Mouse (Mus musculus): ENCODE results near the gene Nmi. TPM values are rescaled to one million over a fixed set of nuclear protein-coding genes. Genes with fewer than 3 reads are reported as not detected.

The Nmi gene
- total RNA-seq, 2 experiments from 2014 or later, result 3.0 to 4.4 TPM

DNA sequence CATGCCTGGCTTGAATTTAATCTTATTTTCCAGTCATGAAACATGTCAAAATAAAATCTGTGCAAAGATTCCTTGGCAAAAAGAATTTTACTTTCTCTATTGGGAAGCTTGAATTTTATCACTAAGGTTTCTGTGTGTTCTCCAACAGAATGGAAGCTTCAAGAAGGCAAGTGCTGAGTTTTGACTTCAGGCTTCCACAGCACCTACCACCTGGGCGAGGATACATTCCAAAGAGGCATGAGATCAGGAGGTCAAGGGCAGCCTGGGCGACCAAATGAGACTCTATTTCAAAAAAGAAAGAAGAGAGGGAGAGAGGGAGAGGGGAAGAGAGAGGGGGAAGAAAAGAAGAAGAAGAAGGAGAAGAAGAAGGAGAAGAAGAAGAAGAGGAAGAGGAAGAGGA, 27.5 kb downstream of the Nmi start:
- DNase-seq (ENCODE audit: low spot score in 2 of 2), result no peak

DNA sequence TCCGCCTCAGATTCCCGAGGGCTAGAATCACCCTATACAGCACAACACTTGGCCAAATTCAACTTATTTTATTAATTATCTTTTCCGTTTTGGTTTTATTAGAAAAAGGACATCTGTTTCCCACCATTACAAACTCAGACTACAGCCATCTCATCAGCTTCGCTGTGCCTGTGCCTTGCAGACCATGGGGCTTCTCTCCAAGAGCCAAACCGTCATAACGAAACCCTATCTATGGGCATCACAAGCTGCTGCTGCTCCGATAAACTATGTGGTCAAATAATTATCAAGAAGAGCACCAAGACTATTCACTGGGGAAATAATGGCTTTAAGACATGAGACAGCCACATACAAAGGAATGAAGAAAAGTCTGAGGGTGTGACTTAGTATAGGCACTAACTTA, 31.5 kb downstream of the Nmi start:
- DNase-seq (ENCODE audit: low spot score in 2 of 2), result no peak

DNA sequence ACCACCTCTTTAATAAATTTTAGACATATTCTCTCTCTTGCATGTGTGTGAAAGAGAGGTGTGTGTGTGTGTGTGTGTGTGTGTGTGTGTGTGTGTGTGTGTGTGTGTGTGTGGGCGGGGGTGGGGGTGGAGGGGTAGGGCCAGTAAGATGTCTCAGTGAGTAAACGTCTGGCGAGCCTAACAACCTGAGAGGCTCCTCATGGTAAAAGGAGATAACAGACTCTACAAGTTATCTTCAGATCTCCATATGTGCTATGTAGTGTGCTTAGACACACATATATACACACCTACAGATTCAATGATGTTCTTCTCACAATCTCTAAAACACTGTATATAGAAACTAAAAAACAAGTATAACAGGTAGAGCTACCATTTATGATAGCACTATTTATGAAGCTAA, 34.5 kb downstream of the Nmi start:
- no peak for DNase-seq (ENCODE audit: low spot score in 2 of 2)

DNA sequence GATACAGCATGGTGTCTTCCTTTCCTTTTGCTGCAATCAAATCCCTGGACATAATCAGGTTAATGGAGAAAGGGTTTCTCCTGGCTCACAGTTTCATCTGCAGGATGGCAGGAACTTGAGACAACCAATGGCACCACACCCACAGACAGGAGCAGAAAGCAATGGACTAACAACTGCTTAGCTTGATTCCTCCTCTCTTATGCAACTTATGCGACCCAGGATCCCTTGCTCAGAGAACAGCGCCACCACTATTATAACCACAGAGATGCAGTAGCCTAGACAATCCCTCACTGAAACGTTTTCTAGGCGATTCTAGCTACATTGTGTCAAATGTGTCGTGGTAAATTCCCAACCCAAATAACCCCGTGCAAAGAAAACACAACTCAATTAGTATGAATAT, 36.3 kb downstream of the Nmi start:
- DNase-seq (ENCODE audit: low spot score in 2 of 2), result no peak

DNA sequence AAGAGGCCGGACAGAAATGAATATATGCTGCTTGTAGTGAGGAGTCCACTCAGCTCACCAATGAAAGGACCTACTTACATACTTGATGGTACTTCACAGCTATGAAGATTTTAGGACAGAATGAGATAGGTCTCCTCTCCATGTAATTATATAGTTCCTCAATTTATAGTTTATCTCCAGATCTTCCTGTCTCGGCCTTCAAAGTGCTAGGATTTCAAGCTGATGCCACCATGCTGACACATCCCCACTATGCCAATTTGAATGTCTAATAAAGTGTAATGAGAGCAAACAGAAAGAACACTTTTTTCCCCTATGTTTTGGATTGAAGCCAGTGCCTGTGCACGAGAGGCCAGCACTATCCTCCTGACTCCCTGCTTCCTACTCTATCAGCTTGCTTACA, 36.7 kb downstream of the Nmi start:
- no peak for DNase-seq (ENCODE audit: low spot score in 2 of 2)

DNA sequence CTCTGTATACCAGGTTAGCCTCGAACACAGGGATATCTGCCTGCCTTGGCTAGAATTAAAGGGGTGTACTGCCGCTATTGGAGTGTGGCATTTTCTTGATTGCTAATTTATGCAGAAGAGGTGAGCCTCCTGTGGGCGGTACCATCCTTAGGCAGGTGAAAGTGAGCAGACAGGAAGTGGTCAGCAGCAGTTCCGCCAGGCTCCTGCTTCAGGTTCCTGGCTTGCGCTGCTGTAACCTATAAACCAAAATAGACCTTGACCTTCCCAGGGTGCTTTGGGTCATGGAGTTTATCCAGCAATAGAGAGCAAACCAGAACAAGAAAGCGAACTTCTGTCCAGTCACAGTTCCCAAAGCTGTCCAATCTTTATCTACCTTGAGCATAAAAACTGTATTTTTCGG, 37.4 kb downstream of the Nmi start:
- DNase-seq (ENCODE audit: low spot score in 2 of 2), result no peak

DNA sequence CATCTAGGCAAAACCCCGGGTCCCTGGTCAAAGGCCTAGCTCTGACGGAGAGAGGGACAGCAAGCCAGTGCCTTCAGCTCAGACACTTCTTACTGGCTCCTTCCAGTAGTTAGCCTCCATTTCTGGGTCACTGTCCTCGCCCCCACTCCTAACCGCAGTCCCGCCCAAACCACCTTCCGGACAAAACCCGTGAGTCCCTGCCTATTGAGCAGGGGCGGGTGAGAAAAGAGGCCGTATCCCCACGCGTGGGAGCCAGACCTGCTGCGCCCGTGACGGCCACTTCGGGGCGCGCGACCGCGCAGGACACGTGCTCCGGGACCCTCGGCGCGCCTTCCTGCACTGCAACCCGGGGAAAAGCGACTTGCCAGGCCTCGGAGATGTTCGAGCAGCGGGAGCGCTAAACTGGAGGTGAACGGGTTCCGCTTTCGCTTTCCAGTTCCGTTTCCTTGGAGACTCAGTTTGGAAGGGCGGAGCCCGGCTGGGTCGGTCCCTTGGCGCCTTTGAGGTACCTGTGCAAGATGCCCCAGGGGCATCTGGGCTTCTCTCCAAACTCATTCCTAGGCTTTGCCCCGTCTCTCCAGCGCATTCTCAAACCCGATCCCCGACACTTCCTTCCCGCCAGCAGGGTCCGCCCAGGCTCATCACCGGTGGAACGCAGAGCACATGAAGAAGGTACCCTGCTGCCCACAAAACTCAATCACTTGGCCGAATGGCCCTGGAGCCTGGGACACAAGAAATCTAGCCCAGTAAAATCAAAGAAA, 38.5 kb downstream of the Nmi start, which contains the start of gene Rbm43:
Gene Rbm43, minus strand, starts transcription at position 590 of the 761 bp plus-strand sequence.
- DNase-seq (ENCODE audit: low spot score in 2 of 2), result peak; percentile 68 to 80

DNA sequence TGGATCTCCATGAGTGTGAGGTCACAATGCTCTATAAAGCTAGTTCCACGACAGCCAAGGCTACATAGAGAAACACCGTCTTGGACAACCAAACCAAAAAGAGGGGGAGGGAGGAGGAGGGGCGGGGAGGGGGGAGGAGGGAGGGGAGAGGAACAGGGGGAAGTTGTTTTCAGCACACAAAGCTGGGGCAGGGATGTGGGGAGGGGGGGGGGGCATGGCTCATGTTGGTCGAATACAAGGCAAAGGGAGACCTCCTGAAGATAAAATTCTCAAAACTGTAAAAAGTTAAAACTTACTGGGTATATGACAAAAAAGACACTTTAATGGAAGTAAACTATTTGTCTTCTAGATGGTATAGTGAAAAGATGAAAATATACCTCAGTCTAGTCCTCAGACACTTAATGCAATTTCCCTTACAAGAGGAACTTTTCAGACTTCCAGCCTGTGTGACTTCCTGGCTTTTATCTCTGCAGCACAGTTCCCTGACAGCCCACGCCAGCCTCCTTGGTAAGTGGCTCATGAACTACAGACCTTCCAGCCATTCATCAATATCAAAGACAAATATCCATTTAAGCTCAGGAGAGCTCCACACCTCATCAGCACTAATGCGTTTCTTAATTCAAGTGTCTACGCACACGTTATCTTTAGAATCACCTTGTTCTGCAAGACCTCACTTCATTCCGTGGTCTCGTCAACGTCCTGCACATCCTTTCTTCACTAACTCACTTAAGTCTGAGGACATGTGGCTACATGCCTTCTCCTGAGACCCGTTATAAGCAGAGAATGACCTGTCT, 39.8 kb downstream of the Nmi start:
- DNase-seq (ENCODE audit: low spot score in 2 of 2), result no peak

DNA sequence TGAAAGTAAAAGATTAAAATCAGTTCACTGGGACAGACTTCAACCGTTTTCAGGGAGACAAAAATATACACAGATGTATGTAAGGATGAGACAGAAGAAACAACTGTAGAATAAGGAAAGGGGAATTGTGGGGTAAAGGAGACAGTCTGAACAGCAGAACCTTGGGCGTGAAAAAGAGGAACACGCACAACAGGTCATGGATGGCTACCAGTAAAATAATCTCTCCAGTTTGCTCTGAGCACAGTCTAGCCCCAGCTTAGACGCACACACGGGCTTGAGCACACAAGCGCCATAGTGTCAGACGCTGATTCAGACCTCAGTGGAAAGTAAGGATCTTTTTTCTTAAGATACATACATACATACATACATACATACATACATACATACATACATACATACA, 42.1 kb downstream of the Nmi start:
- DNase-seq (ENCODE audit: low spot score in 2 of 2), result no peak

DNA sequence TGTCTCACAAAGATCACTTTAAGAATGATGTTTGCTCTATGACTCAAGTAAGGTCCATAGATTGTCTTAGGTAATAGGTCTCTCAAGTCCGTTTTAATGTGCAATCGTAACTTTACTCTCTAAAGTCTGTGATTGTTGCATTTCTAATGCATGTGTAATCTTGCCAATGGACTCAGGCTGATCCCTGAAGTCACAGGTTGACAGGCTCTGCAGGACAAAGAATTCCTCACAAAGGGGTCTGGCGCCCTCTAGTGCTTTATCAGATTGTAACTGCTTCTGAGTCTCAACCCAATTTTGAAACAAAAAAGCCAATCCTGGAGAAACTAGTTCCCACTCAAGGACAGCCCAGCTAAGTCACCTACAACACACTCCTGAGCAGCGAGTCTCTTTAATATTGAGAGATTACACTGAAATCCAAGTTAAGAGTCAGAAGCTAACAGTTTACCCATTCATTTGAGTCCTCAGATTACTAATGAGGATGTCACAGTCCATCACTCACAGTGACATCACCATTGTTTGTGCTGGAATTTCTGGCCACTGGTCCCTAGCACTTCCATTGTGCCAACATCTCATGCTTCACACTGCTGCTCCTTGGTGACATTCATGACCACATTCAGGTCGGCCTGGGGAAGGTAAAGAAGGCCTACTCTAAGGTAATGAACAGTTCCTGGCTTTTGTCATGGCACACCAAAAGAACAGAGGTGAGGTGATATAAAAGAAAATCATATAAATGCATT, 58.2 kb downstream of the Nmi start:
- peak; percentile 76 to 82 for DNase-seq (ENCODE audit: low spot score in 2 of 2)

DNA sequence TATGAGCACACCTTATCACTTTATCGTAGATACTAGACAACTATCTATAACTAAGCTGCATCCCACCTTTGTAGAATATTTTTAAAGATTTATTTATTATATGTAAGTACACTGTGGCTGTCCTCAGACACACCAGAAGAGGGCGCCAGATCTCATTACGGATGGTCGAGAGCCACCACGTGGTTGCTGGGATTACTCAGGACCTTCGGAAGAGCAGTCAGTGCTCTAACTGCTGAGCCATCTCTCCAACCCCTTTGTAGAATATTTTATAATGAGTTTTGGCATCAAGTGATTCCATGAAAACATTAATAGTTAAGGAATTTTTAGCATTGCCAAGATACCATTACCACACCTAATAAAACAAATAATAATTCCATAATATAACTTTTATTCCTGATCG, 58.8 kb downstream of the Nmi start:
- DNase-seq (ENCODE audit: low spot score in 2 of 2), result no peak

DNA sequence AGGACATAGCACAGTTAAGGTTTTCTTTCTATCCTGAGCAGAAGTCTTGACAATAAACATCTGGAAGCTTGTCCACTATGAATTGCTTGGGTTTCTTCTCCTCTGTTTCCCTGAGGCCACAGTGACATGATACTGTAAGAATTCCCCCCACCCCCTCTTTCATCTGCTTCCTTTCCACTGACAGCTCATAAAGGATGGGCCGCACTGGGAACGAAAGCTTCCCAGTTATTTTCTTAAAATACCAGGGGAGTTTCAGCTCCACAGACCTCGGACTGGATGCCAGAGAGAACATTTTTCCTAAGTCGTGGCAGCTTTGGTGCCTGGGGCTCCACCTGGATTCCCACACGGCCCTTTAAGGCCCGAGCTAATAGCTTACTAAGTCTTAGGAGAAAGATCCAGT, 60.6 kb downstream of the Nmi start:
- DNase-seq (ENCODE audit: low spot score in 2 of 2), result no peak

DNA sequence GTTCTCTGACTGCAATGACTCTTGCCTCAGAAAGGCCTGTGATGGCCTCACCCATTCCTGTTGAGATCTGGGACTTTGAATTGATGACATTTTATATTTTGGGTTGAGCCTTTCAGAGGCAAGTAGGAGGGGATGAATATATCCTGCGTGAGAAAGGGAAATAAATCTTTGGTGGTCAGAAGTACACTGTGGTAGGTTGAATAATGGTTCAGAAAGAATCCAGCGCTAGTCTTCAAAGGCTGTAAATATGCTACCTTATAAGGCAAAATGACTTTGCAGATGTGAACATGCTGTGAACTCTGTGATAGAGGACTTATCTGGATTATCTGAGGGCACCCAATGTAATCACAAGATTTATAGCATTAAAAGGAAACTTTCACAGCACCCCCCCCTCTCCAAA, 61.4 kb downstream of the Nmi start:
- no peak for DNase-seq (ENCODE audit: low spot score in 2 of 2)

DNA sequence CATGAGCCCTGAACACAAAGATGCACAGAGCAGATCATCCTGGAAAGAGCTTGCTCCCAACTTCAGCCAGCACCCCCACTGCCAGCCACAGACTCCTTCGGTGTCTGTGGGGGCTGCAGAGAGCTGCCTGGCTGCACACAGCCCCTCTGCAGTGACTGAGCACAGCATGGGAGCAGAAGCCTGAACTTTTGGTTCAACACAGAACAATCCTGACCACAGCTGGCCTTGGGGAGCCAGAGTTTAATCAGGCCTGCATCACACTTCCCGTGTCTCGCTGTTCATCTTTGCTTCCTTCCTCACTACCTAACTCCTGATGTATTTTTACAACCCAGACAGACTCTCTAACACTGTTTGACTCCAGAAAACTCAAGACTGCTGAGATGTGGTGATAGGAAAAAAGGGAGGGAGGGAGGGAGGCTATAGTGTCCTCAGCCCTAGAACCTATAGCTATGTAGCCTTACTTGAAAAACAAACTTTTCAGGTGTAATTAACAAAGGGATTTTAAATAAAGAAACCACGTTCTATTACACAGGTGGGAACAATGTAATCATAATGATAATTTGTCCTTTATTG, 65.7 kb downstream of the Nmi start:
- DNase-seq (ENCODE audit: low spot score in 2 of 2), result no peak

DNA sequence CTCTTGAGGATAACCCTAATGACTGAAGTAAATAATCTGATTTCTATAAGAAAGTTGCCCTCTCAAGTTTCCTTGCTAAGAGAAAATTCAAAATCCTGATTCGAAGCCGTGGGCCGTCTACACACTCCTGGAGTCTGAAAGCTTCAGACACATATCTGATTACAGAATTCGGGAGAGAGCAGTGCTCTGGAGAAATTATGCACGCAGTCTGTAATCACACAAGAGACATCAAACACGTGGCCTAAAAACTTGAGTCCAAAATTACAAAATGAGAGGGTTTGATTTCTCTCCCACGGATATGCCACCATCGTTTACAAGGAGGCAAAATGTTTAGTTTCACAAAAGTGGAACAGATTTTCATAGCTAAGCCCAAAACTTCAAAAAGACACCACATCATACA, 67.7 kb downstream of the Nmi start:
- DNase-seq (ENCODE audit: low spot score in 2 of 2), result no peak

Other genes starting within 250 kb of the Nmi start
- 10 to 100 TPM; 20.9 to 21.3 TPM for gene Rbm43, start 38.3 kb downstream of the Nmi start, total RNA-seq (2021)
- under 1 TPM; 0.55 to 0.76 TPM for gene Tnfaip6, start 64.5 kb upstream of the Nmi start, total RNA-seq (2021)
- 10 to 100 TPM; 26.2 to 27.1 TPM for gene Rif1, start 99.3 kb upstream of the Nmi start, total RNA-seq (2021)

All from layer of hippocampus, postnatal 10 days (tissue).